Mouse (Mus musculus) erythroblast, embryonic 14.5 days (primary cell): Measurements from ENCODE around the gene Hoxb4.

Source experiments
- GATA1 ChIP-seq: IDR thresholded peaks from 2 replicates; pipeline ENCODE4 v1.6.1; 2012; ENCODE audit warnings: low read length, inconsistent platforms, mixed read lengths
- TAL1 ChIP-seq: IDR thresholded peaks from 3 replicates; pipeline ENCODE4 v1.6.1; 2012; ENCODE audit warnings: low read length, inconsistent platforms, mixed read lengths

GRCm38 (mm10) chr11:96281396-96281795, 36.7 kb upstream of the Hoxb4 start:
- TF ChIP-seq TAL1 (no peak), GATA1 (no peak)
